Mouse (Mus musculus): ENCODE measurements around the gene Efhc1.

Gene Efhc1

DNA sequence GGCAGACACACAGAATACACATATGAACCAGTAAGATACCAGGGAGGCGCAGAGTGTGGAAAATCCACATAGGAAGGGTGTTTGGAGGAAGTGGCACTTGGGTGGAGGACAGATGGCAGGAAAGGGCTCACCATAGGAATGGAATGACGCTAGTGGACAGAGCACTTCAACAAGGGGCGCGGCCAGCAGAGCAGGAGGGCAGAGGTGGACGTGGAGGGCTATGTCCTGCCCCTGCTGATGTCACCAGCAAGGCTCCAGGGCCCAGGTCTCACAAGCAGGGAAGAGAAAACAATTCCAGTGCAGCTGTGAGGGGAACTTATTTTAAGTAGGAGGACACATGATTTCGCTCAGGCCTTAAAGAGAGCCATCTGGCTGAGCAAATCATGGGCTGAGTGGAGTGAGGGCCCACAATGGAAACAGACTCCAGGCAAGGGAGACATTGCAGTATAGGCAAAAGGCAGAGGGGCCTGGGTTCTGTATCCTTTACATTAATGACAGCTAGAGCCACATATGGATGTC lies 58.9 kb downstream of the Efhc1 start:
- no peak for DNase-seq

- no peak for DNase-seq
Observed at GRCm38 (mm10) chr1:21014463-21014862, 63.0 kb downstream of the Efhc1 start.

DNA sequence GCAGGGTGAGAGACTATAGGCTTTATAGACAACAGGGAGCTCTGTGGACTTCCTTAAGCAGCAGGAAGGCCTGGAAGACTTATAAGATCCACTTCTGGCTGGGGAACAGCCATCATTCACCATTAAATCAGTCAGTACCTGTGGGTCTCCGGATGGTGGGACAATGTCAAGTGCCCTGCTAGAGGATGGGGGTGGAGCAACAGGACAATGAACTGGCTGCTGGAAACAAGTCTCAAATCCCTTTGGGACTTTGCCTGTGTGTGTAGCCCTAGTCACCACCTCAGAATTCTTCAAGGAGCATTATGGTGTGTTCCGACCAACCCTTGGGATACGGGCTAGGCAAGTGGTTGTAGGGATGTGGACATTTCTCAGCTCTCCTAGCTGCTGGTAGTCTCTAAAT lies 71.7 kb downstream of the Efhc1 start:
- DNase-seq = no peak

GRCm38 (mm10) chr1:21025203-21025602 lies 73.8 kb downstream of the Efhc1 start:
- DNase-seq = no peak

DNA sequence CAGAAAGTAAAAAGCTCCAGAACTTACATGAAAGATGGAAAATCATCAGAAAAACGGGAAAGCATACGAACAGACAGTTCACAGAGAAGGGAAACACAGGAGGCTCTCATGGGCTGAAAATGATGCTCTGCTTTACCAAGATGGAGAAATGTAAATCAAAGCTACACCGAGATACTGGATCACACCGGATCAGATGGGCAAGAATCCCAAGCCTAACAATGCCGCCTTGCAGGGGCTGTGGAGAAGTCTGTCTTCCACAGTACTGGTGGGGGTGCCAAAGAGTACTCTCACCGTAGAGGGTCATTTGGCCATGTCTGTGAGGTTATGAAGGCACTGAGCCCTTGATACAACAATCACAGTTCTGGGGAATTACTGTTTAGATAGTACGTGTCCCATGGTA lies 75.1 kb downstream of the Efhc1 start:
- DNase-seq = no peak

DNA sequence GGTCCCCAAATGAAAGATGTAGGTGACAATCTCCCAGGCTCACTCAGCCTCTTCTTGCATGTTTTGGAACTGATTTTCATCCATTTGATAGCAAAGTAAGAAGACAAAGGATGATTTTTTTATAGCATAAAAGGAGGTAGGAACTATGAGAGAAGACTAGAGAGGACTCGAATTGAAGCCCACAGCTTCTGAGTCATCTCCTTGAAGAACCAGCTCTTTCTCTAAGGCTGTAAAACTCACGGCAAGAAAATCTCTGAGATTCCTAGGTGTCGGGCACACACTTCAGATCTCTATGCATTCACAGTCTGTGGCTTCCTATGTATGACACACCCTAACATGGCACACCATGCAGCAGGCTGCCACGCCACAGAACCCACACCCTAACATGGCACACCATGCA lies 77.6 kb downstream of the Efhc1 start:
- DNase-seq = no peak

DNA sequence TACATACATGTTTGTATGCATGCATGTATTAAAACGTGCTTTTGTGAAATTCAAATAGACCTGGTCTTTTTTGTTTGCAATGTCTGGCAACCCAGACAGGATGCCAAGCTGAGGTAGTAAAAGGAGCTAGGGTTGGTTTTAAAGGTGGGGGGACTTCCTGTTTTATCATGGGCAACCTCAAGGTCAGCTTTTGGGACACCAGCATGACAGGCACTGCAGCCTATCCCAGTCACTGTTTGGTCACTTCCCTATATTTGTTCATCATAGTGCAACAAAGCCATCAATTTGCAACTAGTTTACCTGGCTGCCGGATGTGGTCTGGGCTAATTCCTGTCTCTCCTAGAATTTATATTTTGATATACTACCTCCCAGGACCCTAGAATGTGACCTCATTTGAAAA lies 80.2 kb downstream of the Efhc1 start:
- DNase-seq = no peak

DNA sequence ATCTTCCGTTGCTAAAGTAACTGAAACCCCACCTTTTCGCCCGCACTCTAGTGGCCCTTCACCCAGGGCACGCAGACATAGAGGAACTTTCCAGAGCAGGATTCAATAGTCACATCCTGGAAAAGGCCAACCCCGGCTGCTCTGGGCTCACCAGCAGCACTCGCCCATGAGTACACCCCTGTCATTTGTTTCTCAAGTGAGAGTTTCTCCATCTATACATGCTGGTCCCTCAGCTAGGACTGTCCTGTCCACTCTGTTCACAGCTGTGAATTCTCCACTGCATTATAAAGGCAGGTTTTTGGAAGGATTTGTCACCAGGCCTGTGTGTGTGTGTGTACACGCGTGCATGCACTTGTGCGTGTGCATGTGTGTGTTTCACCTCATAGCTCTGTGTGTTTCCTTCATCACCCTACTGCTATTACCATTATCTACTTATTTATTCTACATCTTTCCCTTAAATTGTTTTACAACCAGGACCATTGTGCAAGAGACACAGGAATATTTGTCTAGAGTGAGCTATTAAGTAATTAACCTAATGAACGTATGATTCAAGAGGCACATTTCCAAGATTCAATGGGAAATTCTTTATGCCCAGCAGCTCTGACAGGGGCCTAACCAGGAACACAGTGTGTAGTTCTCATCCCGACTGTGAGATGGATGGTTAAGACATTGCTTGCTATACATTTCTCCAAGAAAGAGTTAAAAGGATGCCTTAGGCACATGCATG lies 81.8 kb downstream of the Efhc1 start:
- no peak for DNase-seq

GRCm38 (mm10) chr1:21033792-21034119 lies 82.3 kb downstream of the Efhc1 start:
- DNase-seq = no peak

GRCm38 (mm10) chr1:21035878-21036277 lies 84.5 kb downstream of the Efhc1 start:
- DNase-seq = no peak

- no peak for DNase-seq
Observed at GRCm38 (mm10) chr1:21037881-21038601, 86.6 kb downstream of the Efhc1 start.

- DNase-seq = no peak
Observed at GRCm38 (mm10) chr1:21039564-21039963, 88.1 kb downstream of the Efhc1 start.

DNA sequence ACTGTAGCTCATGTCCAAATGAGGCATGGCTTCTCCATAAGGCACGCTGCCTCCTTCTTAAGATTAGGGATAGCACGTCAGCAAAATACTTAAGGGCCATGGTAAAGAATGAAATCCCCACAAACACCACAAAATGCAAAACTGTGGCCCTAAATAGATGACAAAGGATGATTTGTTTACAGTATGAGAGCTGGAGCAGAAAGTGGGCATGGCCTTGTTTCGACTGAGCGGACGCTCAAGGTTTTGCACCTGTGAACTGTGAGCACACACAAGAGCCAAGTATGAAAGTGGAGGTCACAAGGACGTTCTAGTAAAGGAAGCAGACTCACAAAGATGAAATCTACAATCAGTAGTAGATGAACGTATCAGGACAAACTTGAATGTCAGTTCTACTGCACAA lies 88.7 kb downstream of the Efhc1 start:
- DNase-seq = no peak

Measured in thymus, postnatal 36 days (tissue).